Mouse (Mus musculus) embryonic facial prominence, embryonic 10.5 days (tissue): ENCODE measurements around the gene Gtsf1l. TPM values are rescaled to one million over a fixed set of nuclear protein-coding genes. Genes with fewer than 3 reads are reported as not detected.

Source experiments
- microRNA-seq: library from miRNA; unstranded; fragments of <30 nt; microRNA quantifications from one replicate; pipeline ENCODE4, GENCODE M21; 2017
- polyA plus RNA-seq: library from polyadenylated mRNA; unstranded; fragments of >200 nt; fragmentation: Nextera tagmentation; extraction: Ambion mirVana; gene quantifications from 2 replicates; pipeline ENCODE4 v1.2.1, GENCODE M21; 2016

Gene Gtsf1l
- polyA plus RNA-seq, 1 experiment from 2014 or later: not detected

Small RNA genes lying within 50 kb of the gene (microRNA-seq; reads per million reads assigned to microRNA genes)
- gene Gm22174: not detected
- gene Mir7003: 1.2 reads per million

Other genes with a start within 250 kb of the Gtsf1l start
- 279 and 285 TPM in 2 replicates for gene Srsf6, start 156.3 kb downstream of the Gtsf1l start, polyA plus RNA-seq
- gene L3mbtl1, start 144.4 kb downstream of the Gtsf1l start, polyA plus RNA-seq: 0.06 and 0.19 TPM in 2 replicates
- not detected in 2 replicates for gene Sgk2, start 100.5 kb downstream of the Gtsf1l start, polyA plus RNA-seq
- 50.5 and 51.9 TPM in 2 replicates for gene Ift52, start 70.5 kb downstream of the Gtsf1l start, polyA plus RNA-seq
- 49.8 and 54.4 TPM in 2 replicates for gene Mybl2, start 33.2 kb downstream of the Gtsf1l start, polyA plus RNA-seq
- 16.3 and 17.8 TPM in 2 replicates for gene Tox2, start 115.3 kb upstream of the Gtsf1l start, polyA plus RNA-seq